Mouse (Mus musculus): ENCODE results near the gene Rab3ip.

Rab3ip gene

GRCm38 (mm10) chr10:116957867-116958551 is 7.4 kb upstream of the Rab3ip start:
- ATAC-seq (ENCODE audit: low TSS enrichment), result peak; percentile 45; the same call in 1 of the 2 replicates

- peak; percentile 86 for ATAC-seq (ENCODE audit: low TSS enrichment)
Observed at GRCm38 (mm10) chr10:116956483-116957158, 6.1 kb upstream of the Rab3ip start.

GRCm38 (mm10) chr10:116955191-116955590 is 4.6 kb upstream of the Rab3ip start:
- no peak for ATAC-seq (ENCODE audit: low TSS enrichment)

- no peak for ATAC-seq (ENCODE audit: low TSS enrichment)
Observed at GRCm38 (mm10) chr10:116950886-116951285, 317 bp upstream of the Rab3ip start.

GRCm38 (mm10) chr10:116949111-116950008 is 1.2 kb downstream of the Rab3ip start:
- peak; percentile 24 for ATAC-seq (ENCODE audit: low TSS enrichment)

GRCm38 (mm10) chr10:116948414-116948813 is 2.2 kb downstream of the Rab3ip start:
- ATAC-seq (ENCODE audit: low TSS enrichment), result no peak

- no peak for ATAC-seq (ENCODE audit: low TSS enrichment)
Observed at GRCm38 (mm10) chr10:116944940-116945339, 5.6 kb downstream of the Rab3ip start.

- ATAC-seq (ENCODE audit: low TSS enrichment), result no peak
Observed at GRCm38 (mm10) chr10:116944144-116944543, 6.4 kb downstream of the Rab3ip start.

- ATAC-seq (ENCODE audit: low TSS enrichment), result no peak
Observed at GRCm38 (mm10) chr10:116943025-116943424, 7.5 kb downstream of the Rab3ip start.

GRCm38 (mm10) chr10:116935028-116935427 is 15.5 kb downstream of the Rab3ip start:
- no peak for ATAC-seq (ENCODE audit: low TSS enrichment)

- ATAC-seq (ENCODE audit: low TSS enrichment), result no peak
Observed at GRCm38 (mm10) chr10:116933794-116934193, 16.8 kb downstream of the Rab3ip start.

- 0 out of 2 replicates have a peak, but pooled peaks have one; percentile 2 for ATAC-seq (ENCODE audit: low TSS enrichment)
Observed at GRCm38 (mm10) chr10:116932418-116932817, 18.2 kb downstream of the Rab3ip start.

- peak; percentile 90 for ATAC-seq (ENCODE audit: low TSS enrichment)
Observed at GRCm38 (mm10) chr10:116931497-116932179, 18.9 kb downstream of the Rab3ip start.

- ATAC-seq (ENCODE audit: low TSS enrichment), result no peak
Observed at GRCm38 (mm10) chr10:116930936-116931335, 19.6 kb downstream of the Rab3ip start.

- peak; percentile 56 for ATAC-seq (ENCODE audit: low TSS enrichment)
Observed at GRCm38 (mm10) chr10:116930506-116930905, 20.1 kb downstream of the Rab3ip start.

- no peak for ATAC-seq (ENCODE audit: low TSS enrichment)
Observed at GRCm38 (mm10) chr10:116928826-116929225, 21.7 kb downstream of the Rab3ip start.

- ATAC-seq (ENCODE audit: low TSS enrichment), result no peak
Observed at GRCm38 (mm10) chr10:116926428-116927113, 24.0 kb downstream of the Rab3ip start.

GRCm38 (mm10) chr10:116923651-116924495 is 26.7 kb downstream of the Rab3ip start:
- ATAC-seq (ENCODE audit: low TSS enrichment), result no peak

GRCm38 (mm10) chr10:116922161-116922560 is 28.4 kb downstream of the Rab3ip start:
- ATAC-seq (ENCODE audit: low TSS enrichment), result no peak

- no peak for ATAC-seq (ENCODE audit: low TSS enrichment)
Observed at GRCm38 (mm10) chr10:116921416-116921815, 29.2 kb downstream of the Rab3ip start.

Measured in frontal cortex, adult (tissue).